Mouse (Mus musculus) intestine, embryonic 14.5 days (tissue): ENCODE measurements at regions not wholly inside any gene's neighbourhood (a gene's known extent, or its start where the extent isn't known, plus 50 kb on each side); places are given as distances from the start of the nearest gene placed in this dataset.
A peak's percentile ranks its signal among the peaks of the same experiment; 100 is the strongest.

Experiments
- ATAC-seq: fragments of 200-750 bp; cut with Nextera tagmentation; replicated peaks from 2 replicates; pipeline ENCODE4 v1.8.0; 2017; ENCODE audit warnings: low read depth, moderate number of reproducible peaks, moderate TSS enrichment, moderate library complexity; ENCODE audit not compliant: low FRiP score, low TSS enrichment
- DNase-seq: peaks from one replicate; pipeline ENCODE4 v3.0.0-alpha.2; 2018; ENCODE audit warnings: low spot score
- H3K27ac ChIP-seq: fragments of 300-500 bp; sonication (generic); 2 replicates; pipeline ENCODE4 v1.5.1; 2014; ENCODE audit warnings: low read depth, mild to moderate bottlenecking, control low read depth
- H3K27me3 ChIP-seq: fragments of 300-500 bp; sonication (generic); replicated peaks from 2 replicates; pipeline ENCODE4 v1.6.1; 2014; ENCODE audit warnings: low read length, control low read depth; ENCODE audit not compliant: control insufficient read depth, insufficient read depth
- H3K36me3 ChIP-seq: fragments of 300-500 bp; sonication (generic); 2 replicates; pipeline ENCODE4 v1.6.1; 2014; ENCODE audit warnings: low read length, control low read depth; ENCODE audit not compliant: control insufficient read depth, insufficient read depth
- H3K4me1 ChIP-seq: fragments of 300-500 bp; sonication (generic); replicated peaks from 2 replicates; pipeline ENCODE4 v1.6.1; 2014; ENCODE audit warnings: low read length, control low read depth, mixed read lengths; ENCODE audit not compliant: control insufficient read depth, insufficient read depth
- H3K4me2 ChIP-seq: fragments of 300-500 bp; sonication (generic); 2 replicates; pipeline ENCODE4 v1.6.1; 2014; ENCODE audit warnings: low read length
- H3K4me3 ChIP-seq: fragments of 300-500 bp; sonication (generic); 2 replicates; pipeline ENCODE4 v1.5.1; 2014; ENCODE audit warnings: low read depth, low read length, control low read depth, mixed read lengths
- H3K9ac ChIP-seq: fragments of 300-500 bp; sonication (generic); 2 replicates; pipeline ENCODE4 v1.6.1; 2014; ENCODE audit warnings: mild to moderate bottlenecking, low read length
- H3K9me3 ChIP-seq: fragments of 300-500 bp; sonication (generic); 2 replicates; pipeline ENCODE4 v1.6.1; 2016; ENCODE audit warnings: low read length, control low read depth; ENCODE audit not compliant: control insufficient read depth
- WGBS: fragments of 180-500 bp; shearing (Covaris S2); extraction: QIAGEN DNeasy Blood & Tissue Kit; methylation state at CpG from one replicate; pipeline ENCODE4 v1.1.7; 2014; 5-methylcytosine and 5-hydroxymethylcytosine counted together

DNA sequence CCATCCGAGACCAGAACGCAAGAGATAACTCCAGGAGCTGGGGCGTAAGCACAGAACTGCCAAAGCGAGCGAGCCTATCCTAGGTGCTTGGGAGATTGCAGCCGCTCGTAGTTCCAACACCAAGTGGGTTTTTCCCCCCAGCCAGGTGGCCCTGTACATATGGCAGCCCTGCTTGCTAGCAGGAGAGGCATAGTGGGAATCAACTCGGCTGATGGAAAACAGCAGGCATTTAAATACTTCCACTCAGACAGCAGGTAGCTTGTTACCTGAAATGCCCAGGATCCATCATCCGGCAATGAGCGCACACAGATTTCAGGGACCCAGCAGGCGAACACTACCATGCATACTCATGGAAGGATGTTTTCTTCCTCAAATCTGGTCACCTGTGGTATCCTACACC lies 122.3 kb downstream of the Barhl2 start:
- ATAC-seq (no peak), DNase-seq (peak; percentile 48)
- H3K36me3 ChIP-seq: no peaks in the 10 kb centered on the region
- no peak overlapping the region for H3K4me2 ChIP-seq
- no peak overlapping the region for H3K27ac ChIP-seq
- no peaks in the 10 kb centered on the region for H3K9me3 ChIP-seq
- no peaks in the 10 kb centered on the region for H3K4me1 ChIP-seq
- no peak overlapping the region for H3K4me3 ChIP-seq
- 85% methylated on average over 11 of the region's 11 CpGs for WGBS
- no peak overlapping the region for H3K9ac ChIP-seq
- H3K27me3 ChIP-seq: no peaks in the 10 kb centered on the region

GRCm38 (mm10) chr5:106327592-106328150 lies 130.3 kb downstream of the Barhl2 start:
- Histone ChIP-seq H3K36me3 (no peaks in the 10 kb centered on the region), H3K27me3 (no peaks in the 10 kb centered on the region), H3K4me2 (no peak overlapping the region), H3K9me3 (no peaks in the 10 kb centered on the region), H3K4me3 (no peak overlapping the region), H3K27ac (no peak overlapping the region), H3K9ac (no peak overlapping the region), H3K4me1 (peaks cover 1% of the 10 kb centered on the region; the same call in 1 of the 2 replicates)
- DNase-seq (no peak), ATAC-seq (no peak)
- 66% methylated on average over 9 of the region's 9 CpGs for WGBS

DNA sequence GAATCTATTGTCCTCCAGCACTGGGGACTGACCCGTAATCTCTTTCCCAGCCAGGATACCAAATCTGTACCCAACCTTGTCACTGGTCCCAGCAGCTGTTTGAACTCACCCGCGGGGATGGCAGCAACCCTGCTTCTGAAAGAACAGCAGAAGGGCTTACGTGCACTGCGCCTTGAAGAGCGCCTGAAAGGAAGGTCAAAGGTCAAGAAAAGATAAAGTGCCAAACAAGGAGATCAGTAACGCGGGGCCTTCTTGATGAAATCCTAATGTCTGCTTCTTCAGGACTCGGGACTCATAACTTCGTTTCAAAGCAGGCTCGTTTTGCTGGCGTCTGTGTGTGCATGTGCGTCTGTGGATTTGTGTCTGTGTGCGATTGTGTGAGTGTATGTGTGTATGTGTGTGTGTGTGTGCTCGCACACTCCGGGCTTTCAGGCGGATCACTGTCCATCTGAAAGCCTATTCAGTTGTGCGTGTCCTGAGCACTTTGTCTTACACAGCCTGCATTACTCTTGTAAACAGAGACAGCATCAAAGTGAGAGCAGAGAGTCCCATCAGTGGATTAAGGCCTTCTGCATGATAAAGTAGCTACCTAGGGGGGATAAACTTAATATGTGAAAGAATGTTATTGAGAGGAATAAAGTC lies 135.3 kb downstream of the Barhl2 start:
- no peak overlapping the region for H3K9ac ChIP-seq
- H3K27me3 ChIP-seq: no peaks in the 10 kb centered on the region
- H3K36me3 ChIP-seq: no peaks in the 10 kb centered on the region
- ATAC-seq (no peak), DNase-seq (no peak)
- 34% methylated on average over 18 of the region's 18 CpGs for WGBS
- no peaks in the 10 kb centered on the region for H3K9me3 ChIP-seq
- no peak overlapping the region for H3K27ac ChIP-seq
- no peak overlapping the region for H3K4me3 ChIP-seq
- peaks cover 4% of the 10 kb centered on the region; the same call in 1 of the 2 replicates for H3K4me1 ChIP-seq
- no peak overlapping the region for H3K4me2 ChIP-seq

DNA sequence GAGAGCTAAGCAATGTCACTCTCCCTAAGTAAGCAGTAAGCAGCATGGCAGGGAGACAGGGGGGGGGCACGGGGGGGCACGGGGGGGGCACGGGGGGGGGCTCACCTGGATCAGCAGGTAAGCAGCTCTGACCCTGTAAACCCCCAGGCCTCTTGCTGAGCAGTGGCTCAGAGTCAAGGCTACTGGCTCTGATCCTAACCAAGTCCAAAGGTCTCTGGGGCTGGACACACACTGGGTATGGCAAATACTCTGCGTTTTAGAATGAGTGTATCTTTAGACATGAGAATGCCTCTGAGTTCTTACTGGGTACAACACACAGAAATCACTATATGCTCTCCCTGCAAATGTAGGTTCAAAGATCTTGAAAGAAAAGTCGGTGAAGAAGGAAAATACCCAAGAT lies 136.5 kb downstream of the Barhl2 start:
- peaks cover 4% of the 10 kb centered on the region; the same call in 1 of the 2 replicates for H3K4me1 ChIP-seq
- ATAC-seq: no peak

DNA sequence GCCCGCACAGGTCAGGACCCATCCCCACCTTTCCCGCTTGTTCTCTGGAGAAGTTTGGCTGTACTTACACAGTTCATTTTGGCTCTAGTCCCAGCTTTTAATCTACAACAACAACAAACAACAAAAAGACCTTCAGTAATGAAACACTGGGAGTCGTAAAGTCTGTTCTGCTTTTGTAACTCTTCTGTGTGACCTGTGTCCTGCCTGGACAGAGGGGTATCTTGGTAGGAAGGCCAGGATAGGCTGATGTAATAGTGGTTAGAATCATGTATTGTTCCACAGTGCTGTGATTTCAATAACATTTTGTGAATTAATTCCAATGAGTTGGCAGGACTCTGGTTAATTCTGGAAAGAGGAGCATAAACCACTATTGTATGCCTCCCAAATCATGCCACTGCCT lies 136.9 kb downstream of the Barhl2 start:
- WGBS: 73% methylated on average over 3 of the region's 3 CpGs
- Histone ChIP-seq H3K9me3 (no peaks in the 10 kb centered on the region), H3K9ac (no peak overlapping the region), H3K4me3 (no peak overlapping the region), H3K27me3 (no peaks in the 10 kb centered on the region), H3K4me2 (no peak overlapping the region), H3K27ac (no peak overlapping the region), H3K36me3 (no peaks in the 10 kb centered on the region), H3K4me1 (peaks cover 4% of the 10 kb centered on the region; the same call in 1 of the 2 replicates)
- no peak for DNase-seq
- ATAC-seq: no peak

More for the DNA sequence above, 136.5 kb downstream of the Barhl2 start:
- Histone ChIP-seq H3K27me3 (no peaks in the 10 kb centered on the region), H3K36me3 (no peaks in the 10 kb centered on the region), H3K9me3 (no peaks in the 10 kb centered on the region), H3K4me3 (no peak overlapping the region), H3K27ac (no peak overlapping the region), H3K9ac (no peak overlapping the region), H3K4me2 (no peak overlapping the region)
- DNase-seq: no peak
- 50% methylated on average over 5 of the region's 5 CpGs for WGBS

GRCm38 (mm10) chr5:106320039-106320438 lies 137.9 kb downstream of the Barhl2 start:
- H3K27me3 ChIP-seq: no peaks in the 10 kb centered on the region
- H3K36me3 ChIP-seq: no peaks in the 10 kb centered on the region
- H3K4me1 ChIP-seq: peaks cover 4% of the 10 kb centered on the region; the same call in 1 of the 2 replicates
- H3K4me2 ChIP-seq: no peak overlapping the region
- WGBS: 44% methylated on average over 6 of the region's 6 CpGs
- DNase-seq: no peak
- no peaks in the 10 kb centered on the region for H3K9me3 ChIP-seq
- no peak for ATAC-seq
- no peak overlapping the region for H3K4me3 ChIP-seq
- no peak overlapping the region for H3K9ac ChIP-seq
- no peak overlapping the region for H3K27ac ChIP-seq

GRCm38 (mm10) chr5:106318246-106318645 lies 139.7 kb downstream of the Barhl2 start:
- 93% methylated on average over 6 of the region's 6 CpGs for WGBS

GRCm38 (mm10) chr5:106313874-106314273 lies 144.1 kb downstream of the Barhl2 start:
- ATAC-seq: no peak
- Histone ChIP-seq H3K9me3 (no peaks in the 10 kb centered on the region), H3K36me3 (no peaks in the 10 kb centered on the region), H3K4me2 (no peak overlapping the region), H3K9ac (no peak overlapping the region), H3K4me3 (no peak overlapping the region), H3K4me1 (no peaks in the 10 kb centered on the region), H3K27ac (no peak overlapping the region), H3K27me3 (no peaks in the 10 kb centered on the region)
- no peak for DNase-seq
- 88% methylated on average over 6 of the region's 6 CpGs for WGBS

More at GRCm38 (mm10) chr5:106318246-106318645, 139.7 kb downstream of the Barhl2 start:
- Histone ChIP-seq H3K27me3 (no peaks in the 10 kb centered on the region), H3K4me1 (peaks cover 4% of the 10 kb centered on the region; the same call in 1 of the 2 replicates), H3K4me2 (no peak overlapping the region), H3K27ac (no peak overlapping the region), H3K9ac (no peak overlapping the region), H3K36me3 (no peaks in the 10 kb centered on the region), H3K9me3 (no peaks in the 10 kb centered on the region), H3K4me3 (no peak overlapping the region)
- DNase-seq (no peak), ATAC-seq (no peak)

DNA sequence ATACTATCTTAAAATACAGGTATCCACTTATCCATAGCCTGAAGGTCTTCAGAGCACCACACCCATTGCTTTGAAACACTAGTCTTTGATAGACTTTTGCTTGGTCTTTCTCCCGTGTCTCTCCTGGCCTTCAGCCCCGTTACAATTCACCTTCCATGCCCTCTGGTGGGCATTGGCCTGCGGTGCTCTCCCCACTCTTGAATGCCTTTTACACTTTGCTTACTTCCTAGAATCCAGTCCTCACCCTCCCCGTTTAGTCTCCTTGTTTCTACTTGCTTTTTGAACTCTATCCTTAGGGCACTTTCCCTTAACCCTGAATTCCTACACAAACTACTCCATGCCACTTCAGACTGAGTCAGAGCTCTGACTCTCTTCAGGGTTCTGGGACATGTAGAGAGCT lies 156.6 kb downstream of the Barhl2 start:
- Histone ChIP-seq H3K36me3 (no peaks in the 10 kb centered on the region), H3K4me3 (no peak overlapping the region), H3K27me3 (no peaks in the 10 kb centered on the region), H3K4me1 (no peaks in the 10 kb centered on the region), H3K27ac (no peak overlapping the region), H3K4me2 (no peak overlapping the region), H3K9ac (no peak overlapping the region), H3K9me3 (no peaks in the 10 kb centered on the region)
- no peak for DNase-seq
- 38% methylated on average over 4 of the region's 4 CpGs for WGBS
- ATAC-seq: no peak
